Mouse (Mus musculus): ENCODE data around the gene Lmo4.
A peak's percentile ranks its signal among the peaks of the same experiment; 100 is the strongest.

Gene Lmo4

GRCm38 (mm10) chr3:144203259-144203987 lies 1.6 kb downstream of the Lmo4 start:
- no peak for DNase-seq (ENCODE audit: low spot score)

GRCm38 (mm10) chr3:144202574-144203258 lies 2.3 kb downstream of the Lmo4 start:
- DNase-seq (ENCODE audit: low spot score): no peak

GRCm38 (mm10) chr3:144201794-144202573 lies 3.0 kb downstream of the Lmo4 start:
- DNase-seq (ENCODE audit: low spot score): peak; percentile 50

GRCm38 (mm10) chr3:144185327-144186152 lies 19.5 kb downstream of the Lmo4 start:
- DNase-seq (ENCODE audit: low spot score): no peak

GRCm38 (mm10) chr3:144184918-144185317 lies 20.1 kb downstream of the Lmo4 start:
- no peak for DNase-seq (ENCODE audit: low spot score)

- no peak for DNase-seq (ENCODE audit: low spot score)
These were observed 22.8 kb downstream of the Lmo4 start for GRCm38 (mm10) chr3:144182229-144182628.

GRCm38 (mm10) chr3:144178937-144179336 lies 26.1 kb downstream of the Lmo4 start:
- DNase-seq (ENCODE audit: low spot score): no peak

GRCm38 (mm10) chr3:144173866-144174588 lies 31.0 kb downstream of the Lmo4 start:
- no peak for DNase-seq (ENCODE audit: low spot score)

GRCm38 (mm10) chr3:144173138-144173537 lies 31.9 kb downstream of the Lmo4 start:
- no peak for DNase-seq (ENCODE audit: low spot score)

- DNase-seq (ENCODE audit: low spot score): no peak
These were observed 33.3 kb downstream of the Lmo4 start for GRCm38 (mm10) chr3:144171749-144172148.

GRCm38 (mm10) chr3:144170539-144170938 lies 34.5 kb downstream of the Lmo4 start:
- DNase-seq (ENCODE audit: low spot score): no peak

- no peak for DNase-seq (ENCODE audit: low spot score)
These were observed 38.4 kb downstream of the Lmo4 start for GRCm38 (mm10) chr3:144166439-144167155.

- DNase-seq (ENCODE audit: low spot score): no peak
These were observed 39.6 kb downstream of the Lmo4 start for GRCm38 (mm10) chr3:144165439-144165838.

- DNase-seq (ENCODE audit: low spot score): no peak
These were observed 40.2 kb downstream of the Lmo4 start for GRCm38 (mm10) chr3:144164665-144165385.

- no peak for DNase-seq (ENCODE audit: low spot score)
These were observed 41.3 kb downstream of the Lmo4 start for GRCm38 (mm10) chr3:144163718-144164117.

GRCm38 (mm10) chr3:144162156-144162555 lies 42.9 kb downstream of the Lmo4 start:
- no peak for DNase-seq (ENCODE audit: low spot score)

- DNase-seq (ENCODE audit: low spot score): no peak
These were observed 43.8 kb downstream of the Lmo4 start for GRCm38 (mm10) chr3:144161261-144161660.

GRCm38 (mm10) chr3:144155746-144156145 lies 49.3 kb downstream of the Lmo4 start:
- DNase-seq (ENCODE audit: low spot score): no peak

GRCm38 (mm10) chr3:144153395-144153794 lies 51.6 kb downstream of the Lmo4 start:
- DNase-seq (ENCODE audit: low spot score): no peak

GRCm38 (mm10) chr3:144151001-144151400 lies 54.0 kb downstream of the Lmo4 start:
- DNase-seq (ENCODE audit: low spot score): no peak

Data from spleen, adult 12 weeks (tissue).